Mouse (Mus musculus): Measurements from ENCODE around the gene Ddx4. TPM values are rescaled to one million over a fixed set of nuclear protein-coding genes. Genes with fewer than 3 reads are reported as not detected.
"Not testable (repeated sequence)": the region's sequence is repeated elsewhere in the genome, so short reads cannot be mapped to it uniquely, and the experiment has no call there.

Gene Ddx4
- polyA plus RNA-seq, 1 experiment from 2014 or later, result 1.2 TPM

- H3K4me3 ChIP-seq (replicated peaks; ENCODE audit: low read length), result no peak overlapping the region
- H3K9me3 ChIP-seq (ENCODE audit: control insufficient read depth, low read length), result no peaks in the 10 kb centered on the region
- H3K4me2 ChIP-seq (ENCODE audit: low read length), result no peak overlapping the region
- H3K27ac ChIP-seq (ENCODE audit: low read length), result no peak overlapping the region
- ATAC-seq, result no peak
- H3K4me1 ChIP-seq (replicated peaks; ENCODE audit: control insufficient read depth, insufficient read depth, low read length), result no peaks in the 10 kb centered on the region
- H3K27me3 ChIP-seq (replicated peaks; ENCODE audit: control insufficient read depth, insufficient read depth, low read length), result no peaks in the 10 kb centered on the region
- WGBS, result 66% methylated on average over 4 of the region's 4 CpGs
- no peaks in the 10 kb centered on the region for H3K36me3 ChIP-seq (ENCODE audit: control insufficient read depth, insufficient read depth)
- no peak overlapping the region for H3K9ac ChIP-seq (replicated peaks; ENCODE audit: low read depth, low read length)
Observed at GRCm38 (mm10) chr13:112604411-112604810, 47.9 kb downstream of the Ddx4 start.

- Histone ChIP-seq H3K4me2 (ENCODE audit: low read length) (no peak overlapping the region), H3K36me3 (ENCODE audit: control insufficient read depth, insufficient read depth) (no peaks in the 10 kb centered on the region), H3K4me1 (replicated peaks; ENCODE audit: control insufficient read depth, insufficient read depth, low read length) (no peaks in the 10 kb centered on the region), H3K9me3 (ENCODE audit: control insufficient read depth, low read length) (no peaks in the 10 kb centered on the region), H3K9ac (replicated peaks; ENCODE audit: low read depth, low read length) (no peak overlapping the region), H3K27me3 (replicated peaks; ENCODE audit: control insufficient read depth, insufficient read depth, low read length) (no peaks in the 10 kb centered on the region), H3K27ac (ENCODE audit: low read length) (no peak overlapping the region), H3K4me3 (replicated peaks; ENCODE audit: low read length) (no peak overlapping the region)
- 96% methylated on average over 1 of the region's 1 CpGs for whole genome bisulfite sequencing
- ATAC-seq, result no peak
Observed at GRCm38 (mm10) chr13:112603839-112604238, 48.4 kb downstream of the Ddx4 start.

- no peaks in the 10 kb centered on the region for H3K9me3 ChIP-seq (ENCODE audit: control insufficient read depth, low read length)
- no peak overlapping the region for H3K27ac ChIP-seq (ENCODE audit: low read length)
- H3K4me3 ChIP-seq (replicated peaks; ENCODE audit: low read length), result no peak overlapping the region
- H3K27me3 ChIP-seq (replicated peaks; ENCODE audit: control insufficient read depth, insufficient read depth, low read length), result no peaks in the 10 kb centered on the region
- 88% methylated on average over 2 of the region's 2 CpGs for WGBS
- H3K36me3 ChIP-seq (ENCODE audit: control insufficient read depth, insufficient read depth), result no peaks in the 10 kb centered on the region
- no peak overlapping the region for H3K4me2 ChIP-seq (ENCODE audit: low read length)
- H3K4me1 ChIP-seq (replicated peaks; ENCODE audit: control insufficient read depth, insufficient read depth, low read length), result no peaks in the 10 kb centered on the region
- no peak for ATAC-seq
- no peak overlapping the region for H3K9ac ChIP-seq (replicated peaks; ENCODE audit: low read depth, low read length)
Observed at GRCm38 (mm10) chr13:112602607-112603006, 49.7 kb downstream of the Ddx4 start.

- not testable (repeated sequence) for H3K27me3 ChIP-seq (replicated peaks; ENCODE audit: control insufficient read depth, insufficient read depth, low read length); H3K4me3 ChIP-seq (replicated peaks; ENCODE audit: low read length); H3K9me3 ChIP-seq (ENCODE audit: control insufficient read depth, low read length); H3K4me2 ChIP-seq (ENCODE audit: low read length); H3K36me3 ChIP-seq (ENCODE audit: control insufficient read depth, insufficient read depth); ATAC-seq; H3K4me1 ChIP-seq (replicated peaks; ENCODE audit: control insufficient read depth, insufficient read depth, low read length); H3K9ac ChIP-seq (replicated peaks; ENCODE audit: low read depth, low read length); H3K27ac ChIP-seq (ENCODE audit: low read length)
- 97% methylated on average over 3 of the region's 8 CpGs for WGBS
Observed at GRCm38 (mm10) chr13:112594260-112594659, 58.0 kb downstream of the Ddx4 start, which contains the start of gene Il31ra. Gene Il31ra (minus strand): TSS chr13:112594360.

GRCm38 (mm10) chr13:112590254-112590653 lies 62.0 kb downstream of the Ddx4 start:
- no peak overlapping the region for H3K4me2 ChIP-seq (ENCODE audit: low read length)
- no peaks in the 10 kb centered on the region for H3K36me3 ChIP-seq (ENCODE audit: control insufficient read depth, insufficient read depth)
- H3K27ac ChIP-seq (ENCODE audit: low read length), result no peak overlapping the region
- H3K4me1 ChIP-seq (replicated peaks; ENCODE audit: control insufficient read depth, insufficient read depth, low read length), result no peaks in the 10 kb centered on the region
- WGBS, result 37% methylated on average over 2 of the region's 2 CpGs
- no peak for ATAC-seq
- no peak overlapping the region for H3K9ac ChIP-seq (replicated peaks; ENCODE audit: low read depth, low read length)
- no peaks in the 10 kb centered on the region for H3K9me3 ChIP-seq (ENCODE audit: control insufficient read depth, low read length)
- H3K4me3 ChIP-seq (replicated peaks; ENCODE audit: low read length), result no peak overlapping the region
- H3K27me3 ChIP-seq (replicated peaks; ENCODE audit: control insufficient read depth, insufficient read depth, low read length), result no peaks in the 10 kb centered on the region

GRCm38 (mm10) chr13:112589625-112590024 lies 62.6 kb downstream of the Ddx4 start:
- H3K9ac ChIP-seq (replicated peaks; ENCODE audit: low read depth, low read length), result no peak overlapping the region
- H3K36me3 ChIP-seq (ENCODE audit: control insufficient read depth, insufficient read depth), result no peaks in the 10 kb centered on the region
- peaks cover under 1% of the 10 kb centered on the region; the same call in 1 of the 2 replicates for H3K4me1 ChIP-seq (replicated peaks; ENCODE audit: control insufficient read depth, insufficient read depth, low read length)
- ATAC-seq, result no peak
- H3K27ac ChIP-seq (ENCODE audit: low read length), result no peak overlapping the region
- H3K4me3 ChIP-seq (replicated peaks; ENCODE audit: low read length), result no peak overlapping the region
- no peaks in the 10 kb centered on the region for H3K9me3 ChIP-seq (ENCODE audit: control insufficient read depth, low read length)
- H3K27me3 ChIP-seq (replicated peaks; ENCODE audit: control insufficient read depth, insufficient read depth, low read length), result no peaks in the 10 kb centered on the region
- no peak overlapping the region for H3K4me2 ChIP-seq (ENCODE audit: low read length)

- Histone ChIP-seq H3K27ac (ENCODE audit: low read length) (no peak overlapping the region), H3K4me3 (replicated peaks; ENCODE audit: low read length) (no peak overlapping the region), H3K9me3 (ENCODE audit: control insufficient read depth, low read length) (no peaks in the 10 kb centered on the region), H3K4me2 (ENCODE audit: low read length) (no peak overlapping the region), H3K36me3 (ENCODE audit: control insufficient read depth, insufficient read depth) (no peaks in the 10 kb centered on the region), H3K4me1 (replicated peaks; ENCODE audit: control insufficient read depth, insufficient read depth, low read length) (peaks cover 13% of the 10 kb centered on the region), H3K9ac (replicated peaks; ENCODE audit: low read depth, low read length) (no peak overlapping the region), H3K27me3 (replicated peaks; ENCODE audit: control insufficient read depth, insufficient read depth, low read length) (no peaks in the 10 kb centered on the region)
- WGBS, result 38% methylated on average over 7 of the region's 7 CpGs
- no peak for ATAC-seq
Observed at GRCm38 (mm10) chr13:112584556-112585237, 67.6 kb downstream of the Ddx4 start.

- Histone ChIP-seq H3K36me3 (ENCODE audit: control insufficient read depth, insufficient read depth) (no peaks in the 10 kb centered on the region), H3K9me3 (ENCODE audit: control insufficient read depth, low read length) (no peaks in the 10 kb centered on the region), H3K4me1 (replicated peaks; ENCODE audit: control insufficient read depth, insufficient read depth, low read length) (peaks cover 13% of the 10 kb centered on the region), H3K4me3 (replicated peaks; ENCODE audit: low read length) (no peak overlapping the region), H3K27me3 (replicated peaks; ENCODE audit: control insufficient read depth, insufficient read depth, low read length) (no peaks in the 10 kb centered on the region), H3K4me2 (ENCODE audit: low read length) (no peak overlapping the region), H3K9ac (replicated peaks; ENCODE audit: low read depth, low read length) (no peak overlapping the region), H3K27ac (ENCODE audit: low read length) (no peak overlapping the region)
- peak; percentile 39; the same call in 1 of the 2 replicates for ATAC-seq
- WGBS, result 66% methylated on average over 8 of the region's 8 CpGs
Observed at GRCm38 (mm10) chr13:112582291-112582690, 70.0 kb downstream of the Ddx4 start.

- H3K27me3 ChIP-seq (replicated peaks; ENCODE audit: control insufficient read depth, insufficient read depth, low read length), result no peaks in the 10 kb centered on the region
- no peak overlapping the region for H3K27ac ChIP-seq (ENCODE audit: low read length)
- peaks cover 13% of the 10 kb centered on the region for H3K4me1 ChIP-seq (replicated peaks; ENCODE audit: control insufficient read depth, insufficient read depth, low read length)
- peak; percentile 79 for ATAC-seq
- no peak overlapping the region for H3K9ac ChIP-seq (replicated peaks; ENCODE audit: low read depth, low read length)
- no peaks in the 10 kb centered on the region for H3K36me3 ChIP-seq (ENCODE audit: control insufficient read depth, insufficient read depth)
- no peak overlapping the region for H3K4me3 ChIP-seq (replicated peaks; ENCODE audit: low read length)
- no peaks in the 10 kb centered on the region for H3K9me3 ChIP-seq (ENCODE audit: control insufficient read depth, low read length)
- H3K4me2 ChIP-seq (ENCODE audit: low read length), result no peak overlapping the region
- WGBS, result 31% methylated on average over 3 of the region's 3 CpGs
Observed at GRCm38 (mm10) chr13:112581796-112582195, 70.5 kb downstream of the Ddx4 start.
